Mouse (Mus musculus) testis, adult 2 months (tissue): ENCODE results near the gene Gadd45a.

Experiments
- CTCF ChIP-seq: fragments of 200-500 bp; IDR thresholded peaks from 2 replicates; pipeline ENCODE4 v1.5.1; 2012; ENCODE audit warnings: low read depth, mild to moderate bottlenecking, inconsistent platforms, low read length, moderate library complexity; ENCODE audit not compliant: control insufficient read depth, insufficient read depth, insufficient replicate concordance
- POLR2A ChIP-seq: fragments of 200-500 bp; IDR thresholded peaks from 2 replicates; pipeline ENCODE4 v1.6.1; 2012; ENCODE audit warnings: low read depth, mild to moderate bottlenecking, inconsistent platforms, low read length, moderate library complexity; ENCODE audit not compliant: control insufficient read depth

- no peak for TF ChIP-seq POLR2A
- TF ChIP-seq CTCF = no peak
These were observed 48.9 kb downstream of the Gadd45a start for GRCm38 (mm10) chr6:66988363-66988762.
